Mouse (Mus musculus): ENCODE data around the gene Rab1a.

Gene Rab1a

GRCm38 (mm10) chr11:20247146-20247855 lies 46.1 kb downstream of the Rab1a start:
- no peak for DNase-seq (ENCODE audit: low read depth)

GRCm38 (mm10) chr11:20248277-20248676 lies 47.0 kb downstream of the Rab1a start:
- peak; percentile 84 for DNase-seq (ENCODE audit: low read depth)

- peak; percentile 79 for DNase-seq (ENCODE audit: low read depth)
Observed at GRCm38 (mm10) chr11:20248840-20249239, 47.6 kb downstream of the Rab1a start.

GRCm38 (mm10) chr11:20249296-20250110 lies 48.3 kb downstream of the Rab1a start, which contains the start of gene Cep68:
Gene Cep68 (minus strand): TSS chr11:20249429.
- DNase-seq (ENCODE audit: low read depth): peak; percentile 96

GRCm38 (mm10) chr11:20250476-20251178 lies 49.4 kb downstream of the Rab1a start:
- DNase-seq (ENCODE audit: low read depth): peak; percentile 10

GRCm38 (mm10) chr11:20253088-20253487 lies 51.9 kb downstream of the Rab1a start:
- DNase-seq (ENCODE audit: low read depth): no peak

GRCm38 (mm10) chr11:20254791-20255190 lies 53.6 kb downstream of the Rab1a start:
- DNase-seq (ENCODE audit: low read depth): no peak

GRCm38 (mm10) chr11:20262628-20263380 lies 61.6 kb downstream of the Rab1a start:
- DNase-seq (ENCODE audit: low read depth): peak; percentile 69

GRCm38 (mm10) chr11:20269885-20270284 lies 68.7 kb downstream of the Rab1a start:
- DNase-seq (ENCODE audit: low read depth): no peak

- DNase-seq (ENCODE audit: low read depth): no peak
Observed at GRCm38 (mm10) chr11:20275974-20276373, 74.7 kb downstream of the Rab1a start.
